8 mouse cellular contexts compared by ENCODE assay signal in genomic region chr7:45712022-45712757, GRCm38 (mm10). TPM values are rescaled to one million over a fixed set of nuclear protein-coding genes. Genes with fewer than 3 reads are reported as not detected.
DNase-seq lines count a peak whose midpoint lies in the region; ATAC-seq and TF ChIP-seq lines count a peak whose summit lies in the region.
"Had no signal": no experiment of that assay in that cellular context is flagged by ENCODE, and none has a peak within 500 bp of the region (broad histone marks: within the 10 kb centered on the region; RNA-seq: fewer than 3 reads in every experiment).

No protein-coding gene starts in this region.

- WGBS in intestine, postnatal 0 days = 55% methylated on average over 20 of the region's 21 CpGs
- WGBS in stomach, embryonic 15.5 days = 83% methylated on average over 21 of the region's 21 CpGs
- 95% methylated on average over 21 of the region's 21 CpGs for WGBS in thymus, adult 2 months

- H3K36me3 ChIP-seq in intestine, postnatal 0 days (ENCODE audit: control insufficient read depth, insufficient read depth) = peaks cover 31% of the 10 kb centered on the region; the same call in 1 of the 2 replicates
- H3K36me3 ChIP-seq in stomach, embryonic 15.5 days = peaks cover 31% of the 10 kb centered on the region
- H3K36me3 ChIP-seq in thymus, adult 2 months (ENCODE audit: control insufficient read depth, insufficient read depth, low read length) = peaks cover 8% of the 10 kb centered on the region

- no peaks in the 10 kb centered on the region for H3K27me3 ChIP-seq in intestine, postnatal 0 days (replicated peaks; ENCODE audit: control insufficient read depth, insufficient read depth, low read length)
- H3K27me3 ChIP-seq in stomach, embryonic 15.5 days (replicated peaks) = no peaks in the 10 kb centered on the region
- H3K27me3 ChIP-seq in thymus, adult 2 months (ENCODE audit: control insufficient read depth, insufficient read depth, low read length) = no peaks in the 10 kb centered on the region
- H3K27me3 ChIP-seq: liver, embryonic 15.5 days had no signal

- peak overlapping the region; percentile 37; the same call in 1 of the 2 replicates for H3K9ac ChIP-seq in intestine, postnatal 0 days (ENCODE audit: low read depth, low read length)
- H3K9ac ChIP-seq in stomach, embryonic 15.5 days = no peak overlapping the region
- H3K9ac ChIP-seq: liver, embryonic 15.5 days had no signal

- H3K4me3 ChIP-seq in intestine, postnatal 0 days (ENCODE audit: low read depth, low read length) = peak overlapping the region; percentile 21; the same call in 1 of the 2 replicates
- H3K4me3 ChIP-seq in stomach, embryonic 15.5 days (replicated peaks) = no peak overlapping the region
- no peak overlapping the region for H3K4me3 ChIP-seq in thymus, adult 2 months (ENCODE audit: control insufficient read depth, insufficient read depth, low read length)
- H3K4me3 ChIP-seq: liver, embryonic 15.5 days had no signal

- peak; percentile 54 for ATAC-seq in intestine, postnatal 0 days
- ATAC-seq in stomach, embryonic 15.5 days (ENCODE audit: insufficient read depth, low FRiP score, low read depth) = peak; percentile 23

- no peak for TF ChIP-seq POLR2A in thymus, adult 2 months (IDR thresholded peaks at IDR 0.05; ENCODE audit: control insufficient read depth, extremely low read depth, insufficient read depth, low read length, poor library complexity)

- no peak for TF ChIP-seq CTCF in intestine, postnatal 0 days (IDR thresholded peaks at IDR 0.05; ENCODE audit: low read depth)
- TF ChIP-seq CTCF in thymus, adult 2 months (IDR thresholded peaks at IDR 0.05; ENCODE audit: borderline replicate concordance, control insufficient read depth, extremely low read depth, insufficient read depth, low read length, poor library complexity) = no peak

- peak overlapping the region; percentile 99 for H3K27ac ChIP-seq in intestine, postnatal 0 days (ENCODE audit: low read depth, low read length)
- peak overlapping the region; percentile 94 for H3K27ac ChIP-seq in stomach, embryonic 15.5 days
- H3K27ac ChIP-seq in thymus, adult 2 months (ENCODE audit: control insufficient read depth, insufficient read depth, low read length) = no peak overlapping the region
- H3K27ac ChIP-seq: liver, embryonic 15.5 days had no signal

- H3K4me2 ChIP-seq in intestine, postnatal 0 days (replicated peaks; ENCODE audit: low read depth) = peak overlapping the region; percentile 55
- peak overlapping the region; percentile 26 for H3K4me2 ChIP-seq in stomach, embryonic 15.5 days
- H3K4me2 ChIP-seq: liver, embryonic 15.5 days had no signal

- no peaks in the 10 kb centered on the region for H3K9me3 ChIP-seq in intestine, postnatal 0 days (ENCODE audit: control insufficient read depth)
- no peaks in the 10 kb centered on the region for H3K9me3 ChIP-seq in stomach, embryonic 15.5 days
- H3K9me3 ChIP-seq: liver, embryonic 15.5 days had no signal

- H3K4me1 ChIP-seq in intestine, postnatal 0 days (replicated peaks; ENCODE audit: control insufficient read depth, insufficient read depth, low read length) = peaks cover 41% of the 10 kb centered on the region
- peaks cover 66% of the 10 kb centered on the region for H3K4me1 ChIP-seq in stomach, embryonic 15.5 days
- H3K4me1 ChIP-seq in thymus, adult 2 months (replicated peaks; ENCODE audit: control insufficient read depth, insufficient read depth, low read length) = peaks cover 40% of the 10 kb centered on the region

- DNase-seq in layer of hippocampus, adult 9-11 months = peak; percentile 61
- no peak for DNase-seq in layer of hippocampus, postnatal 25 days (ENCODE audit: extremely low spot score in 1 of 2, low spot score in 1 of 2)
- peak; percentile 51 for DNase-seq in cerebellum, adult 8-10 months
- no peak for DNase-seq in thymus, adult 2 months
- DNase-seq in urinary bladder, postnatal 10 days (ENCODE audit: low spot score) = no peak

RNA-seq across cellular contexts. Expression of gene Rpl18, which starts 3.1 kb away (rescaled TPM):
- 100 to 1,000 TPM; 342 to 393 TPM for total RNA-seq in layer of hippocampus, postnatal 25 days (2021)
- polyA plus RNA-seq in intestine, postnatal 0 days (2015; fragmentation: Nextera tagmentation; extraction: Ambion mirVana) = 708 and 740 TPM in 2 replicates
- polyA plus RNA-seq in stomach, embryonic 15.5 days (2015; fragmentation: Nextera tagmentation; extraction: Ambion mirVana) = 954 and 1,069 TPM in 2 replicates
- polyA plus RNA-seq in thymus, adult 2 months (2012; rRNA removed) = 2,384 and 2,707 TPM in 2 replicates

RNA-seq across cellular contexts. Expression of gene Sphk2, which starts 5.6 kb away (rescaled TPM):
- 10 to 100 TPM; 33.7 to 34.7 TPM for total RNA-seq in layer of hippocampus, postnatal 25 days (2021)
- 55.1 and 55.9 TPM in 2 replicates for polyA plus RNA-seq in intestine, postnatal 0 days (2015; fragmentation: Nextera tagmentation; extraction: Ambion mirVana)
- polyA plus RNA-seq in stomach, embryonic 15.5 days (2015; fragmentation: Nextera tagmentation; extraction: Ambion mirVana) = 35.4 and 36.7 TPM in 2 replicates
- 87.4 and 88.1 TPM in 2 replicates for polyA plus RNA-seq in thymus, adult 2 months (2012; rRNA removed)

RNA-seq across cellular contexts. Expression of gene Dbp, which starts 7.3 kb away (rescaled TPM):
- 10 to 100 TPM; 65.3 to 80.4 TPM for total RNA-seq in layer of hippocampus, postnatal 25 days (2021)
- 6.9 and 8.6 TPM in 2 replicates for polyA plus RNA-seq in intestine, postnatal 0 days (2015; fragmentation: Nextera tagmentation; extraction: Ambion mirVana)
- polyA plus RNA-seq in stomach, embryonic 15.5 days (2015; fragmentation: Nextera tagmentation; extraction: Ambion mirVana) = 2.8 and 4.4 TPM in 2 replicates
- 28.2 and 31.3 TPM in 2 replicates for polyA plus RNA-seq in thymus, adult 2 months (2012; rRNA removed)

RNA-seq across cellular contexts. Expression of gene Fam83e, which starts 8.8 kb away (rescaled TPM):
- total RNA-seq in layer of hippocampus, postnatal 25 days (2021) = under 1 TPM; 0.12 to 0.21 TPM
- 16.6 and 16.7 TPM in 2 replicates for polyA plus RNA-seq in intestine, postnatal 0 days (2015; fragmentation: Nextera tagmentation; extraction: Ambion mirVana)
- polyA plus RNA-seq in stomach, embryonic 15.5 days (2015; fragmentation: Nextera tagmentation; extraction: Ambion mirVana) = 12.8 and 13.3 TPM in 2 replicates
- polyA plus RNA-seq in thymus, adult 2 months (2012; rRNA removed) = 1.5 and 1.7 TPM in 2 replicates

RNA-seq across cellular contexts. Expression of gene Car11, which starts 12.5 kb away (rescaled TPM):
- total RNA-seq in layer of hippocampus, postnatal 25 days (2021) = 100 to 1,000 TPM; 164 to 190 TPM
- 2.1 and 2.7 TPM in 2 replicates for polyA plus RNA-seq in intestine, postnatal 0 days (2015; fragmentation: Nextera tagmentation; extraction: Ambion mirVana)
- polyA plus RNA-seq in stomach, embryonic 15.5 days (2015; fragmentation: Nextera tagmentation; extraction: Ambion mirVana) = 9.6 and 10.1 TPM in 2 replicates
- 2.2 and 2.7 TPM in 2 replicates for polyA plus RNA-seq in thymus, adult 2 months (2012; rRNA removed)

Comparison
In these comparisons a context has a peak if more than half of its experiments do, and no peak if none do; other contexts are left out.
1. DNase-seq: peak in layer of hippocampus, adult 9-11 months (single experiment) and cerebellum, adult 8-10 months (single experiment); none in layer of hippocampus, postnatal 25 days (0 of 2), thymus, adult 2 months (single experiment) and urinary bladder, postnatal 10 days (single experiment).